20 mouse cellular contexts compared by ENCODE assay signal in the genomic region with DNA sequence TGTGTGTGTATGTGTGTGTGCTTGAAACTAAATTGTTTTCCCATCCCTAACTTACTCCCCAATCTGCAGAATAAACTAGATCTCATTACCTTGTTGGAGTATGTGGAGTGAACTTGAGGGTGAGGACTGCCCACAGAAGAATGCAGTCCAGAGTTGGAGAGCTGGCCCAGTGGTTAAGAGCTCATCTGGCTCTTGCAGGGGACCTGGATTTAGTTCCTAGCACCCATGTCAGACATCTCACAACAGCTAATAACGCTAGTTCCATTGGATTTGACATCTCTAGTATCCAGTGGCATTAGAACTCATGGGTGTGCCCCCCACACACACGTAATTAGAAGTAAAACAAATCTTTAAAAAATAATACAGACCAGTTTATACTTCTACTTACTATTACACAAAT. TPM values are rescaled to one million over a fixed set of nuclear protein-coding genes. Genes with fewer than 3 reads are reported as not detected.
A peak's percentile ranks its signal among the peaks of the same experiment; 100 is the strongest.
DNase-seq lines count a peak whose midpoint lies in the region; ATAC-seq and TF ChIP-seq lines count a peak whose summit lies in the region.
"Had no signal": no experiment of that assay in that cellular context is flagged by ENCODE, and none has a peak within 500 bp of the region (broad histone marks: within the 10 kb centered on the region; RNA-seq: fewer than 3 reads in every experiment).

No protein-coding gene starts in this region.

- no peak for ATAC-seq in midbrain, embryonic 11.5 days (ENCODE audit: low FRiP score)
- no peak for ATAC-seq in midbrain, postnatal 0 days (ENCODE audit: low FRiP score)
- ATAC-seq: activated CD4-positive, CD25-positive, alpha-beta regulatory T cell, adult 4 months; CD4-positive, CD25-positive, alpha-beta regulatory T cell, adult 4 months; Patski had no signal

- peak; percentile 59 for DNase-seq in heart, adult 11 months
- DNase-seq in heart, adult 9 months (ENCODE audit: low spot score in 2 of 2) = no peak
- DNase-seq in midbrain, embryonic 11.5 days (ENCODE audit: low spot score, missing footprints) = peak; percentile 59
- no peak for DNase-seq in midbrain, postnatal 0 days (ENCODE audit: low spot score)
- DNase-seq: adrenal gland, adult 2 months; adrenal gland, adult 8-10 months; adrenal gland, postnatal 10 days; adrenal gland, postnatal 14 days; adrenal gland, postnatal 25 days; adrenal gland, postnatal 36 days; B cell, adult 2 months; cerebellum, adult 11 months; cerebellum, adult 11-12 months; cerebellum, adult 18-20 months had no signal

- H3K4me1 ChIP-seq in midbrain, embryonic 11.5 days (ENCODE audit: control insufficient read depth, insufficient read depth, low read length) = peaks cover 3% of the 10 kb centered on the region; the same call in 1 of the 2 replicates
- H3K4me1 ChIP-seq in midbrain, postnatal 0 days (ENCODE audit: insufficient read depth, low read length) = no peaks in the 10 kb centered on the region

- H3K9me3 ChIP-seq in midbrain, embryonic 11.5 days (ENCODE audit: control insufficient read depth, low read length) = no peaks in the 10 kb centered on the region
- H3K9me3 ChIP-seq in midbrain, postnatal 0 days (ENCODE audit: low read length) = no peaks in the 10 kb centered on the region

- H3K4me3 ChIP-seq in midbrain, embryonic 11.5 days (ENCODE audit: low read depth, low read length) = no peak overlapping the region
- H3K4me3 ChIP-seq in midbrain, postnatal 0 days (ENCODE audit: low read depth, low read length) = no peak overlapping the region

- no peak overlapping the region for H3K9ac ChIP-seq in midbrain, embryonic 11.5 days (ENCODE audit: low read length)
- no peak overlapping the region for H3K9ac ChIP-seq in midbrain, postnatal 0 days (replicated peaks; ENCODE audit: low read length, poor library complexity, severe bottlenecking)

- H3K27ac ChIP-seq in midbrain, embryonic 11.5 days (ENCODE audit: low read depth, low read length) = no peak overlapping the region
- H3K27ac ChIP-seq in midbrain, postnatal 0 days (ENCODE audit: low read depth, low read length) = no peak overlapping the region

- no peak overlapping the region for H3K4me2 ChIP-seq in midbrain, embryonic 11.5 days
- no peak overlapping the region for H3K4me2 ChIP-seq in midbrain, postnatal 0 days (ENCODE audit: low read depth, low read length, poor library complexity, severe bottlenecking)

- no peaks in the 10 kb centered on the region for H3K36me3 ChIP-seq in midbrain, embryonic 11.5 days (ENCODE audit: control insufficient read depth, insufficient read depth, low read length)
- no peaks in the 10 kb centered on the region for H3K36me3 ChIP-seq in midbrain, postnatal 0 days (ENCODE audit: insufficient read depth, low read length)
- H3K36me3 ChIP-seq: G1E had no signal

- 88% methylated on average over 2 of the region's 2 CpGs for WGBS in midbrain, embryonic 11.5 days
- 92% methylated on average over 2 of the region's 2 CpGs for WGBS in midbrain, postnatal 0 days

- H3K27me3 ChIP-seq in midbrain, embryonic 11.5 days (ENCODE audit: control insufficient read depth, insufficient read depth, low read length) = no peaks in the 10 kb centered on the region
- H3K27me3 ChIP-seq in midbrain, postnatal 0 days (ENCODE audit: insufficient read depth, low read length) = no peaks in the 10 kb centered on the region
- H3K27me3 ChIP-seq: CH12.LX, Patski had no signal

- TF ChIP-seq CTCF in midbrain, postnatal 0 days (IDR thresholded peaks at IDR 0.05) = no peak

RNA-seq across cellular contexts. Expression of a gene that starts 1.5 kb away (rescaled TPM):
- polyA plus RNA-seq in midbrain, embryonic 11.5 days (2014; fragmentation: Nextera tagmentation; extraction: Ambion mirVana) = 5.5 and 8.3 TPM in 2 replicates
- total RNA-seq in midbrain, postnatal 0 days (2014; rRNA removed) = 8.1 and 9.3 TPM in 2 replicates
- 3.2 and 4.8 TPM in 2 replicates for polyA plus RNA-seq in midbrain, postnatal 0 days (2015; fragmentation: Nextera tagmentation; extraction: Ambion mirVana)
- total RNA-seq: MEL had no signal
- polyA plus RNA-seq: G1E had no signal

Comparison
In these comparisons a context has a peak if more than half of its experiments do, and no peak if none do; other contexts are left out.
1. DNase-seq: peak in heart, adult 11 months (single experiment) and midbrain, embryonic 11.5 days (single experiment); none in heart, adult 9 months (0 of 2) and midbrain, postnatal 0 days (single experiment).